Comparison of ENCODE assay signal across 13 mouse cellular contexts in the genomic region with DNA sequence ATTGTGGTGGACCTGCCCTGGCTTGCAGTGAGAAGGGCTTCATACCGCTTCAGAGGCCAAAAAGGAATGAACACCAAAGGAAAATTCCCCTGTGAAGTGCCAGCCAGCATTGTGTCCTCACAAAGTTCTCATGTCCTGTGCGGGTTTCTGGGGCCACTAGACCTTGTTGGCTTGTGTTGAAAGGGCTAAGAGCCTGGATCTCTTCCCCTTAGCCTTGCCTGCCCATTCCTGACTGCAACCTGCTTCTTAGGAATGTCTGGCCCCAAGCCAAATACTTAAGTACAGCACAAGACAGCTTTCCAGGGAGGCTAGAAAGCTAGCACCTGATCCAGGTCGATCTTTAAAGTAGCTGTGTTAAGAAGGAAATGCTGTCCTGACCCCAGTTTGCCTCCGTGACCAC. TPM values are rescaled to one million over a fixed set of nuclear protein-coding genes. Genes with fewer than 3 reads are reported as not detected.
DNase-seq lines count a peak whose midpoint lies in the region; ATAC-seq and TF ChIP-seq lines count a peak whose summit lies in the region.
"Had no signal": no experiment of that assay in that cellular context is flagged by ENCODE, and none has a peak within 500 bp of the region (broad histone marks: within the 10 kb centered on the region; RNA-seq: fewer than 3 reads in every experiment).

No protein-coding gene starts in this region.

- H3K36me3 ChIP-seq in hindbrain, postnatal 0 days (ENCODE audit: insufficient read depth, low read length): peaks cover 83% of the 10 kb centered on the region

- peak overlapping the region; percentile 71 for H3K27ac ChIP-seq in gastrocnemius, adult 2 months
- no peak overlapping the region for H3K27ac ChIP-seq in hindbrain, postnatal 0 days
- H3K27ac ChIP-seq: liver, embryonic 12.5 days; neural tube, embryonic 13.5 days had no signal

- TF ChIP-seq CTCF in gastrocnemius, adult 2 months (IDR thresholded peaks at IDR 0.05): no peak
- TF ChIP-seq CTCF in lung, adult 2 months (IDR thresholded peaks at IDR 0.05; ENCODE audit: insufficient read depth, low read length): no peak
- no peak for TF ChIP-seq CTCF in hindbrain, postnatal 0 days (IDR thresholded peaks at IDR 0.05; ENCODE audit: low read depth)

- H3K4me2 ChIP-seq in hindbrain, postnatal 0 days (ENCODE audit: low read depth, low read length): no peak overlapping the region
- H3K4me2 ChIP-seq: liver, embryonic 12.5 days; midbrain, embryonic 11.5 days; neural tube, embryonic 13.5 days had no signal

- TF ChIP-seq POLR2A in lung, adult 2 months (IDR thresholded peaks at IDR 0.05; ENCODE audit: borderline replicate concordance, extremely low read depth, low read depth, low read length): no peak

- no peak for DNase-seq in gastrocnemius, adult 2 months
- no peak for DNase-seq in gastrocnemius, postnatal 36 days
- DNase-seq in 3134 (ENCODE audit: extremely low read depth, insufficient read length, low spot score): peak; percentile 37
- peak; percentile 44 for DNase-seq in brain, adult 2 months (ENCODE audit: low read depth, low spot score)
- DNase-seq in lung, adult 2 months: peak; percentile 50
- no peak for DNase-seq in embryo, embryonic 9.5 days (ENCODE audit: extremely low spot score)
- no peak for DNase-seq in liver
- DNase-seq in hindbrain, postnatal 0 days (ENCODE audit: low spot score): no peak

- peak overlapping the region; percentile 21; the same call in 1 of the 2 replicates for H3K4me3 ChIP-seq in gastrocnemius, adult 2 months
- no peak overlapping the region for H3K4me3 ChIP-seq in lung, adult 2 months (replicated peaks; ENCODE audit: extremely low read depth, low read depth, low read length)
- no peak overlapping the region for H3K4me3 ChIP-seq in hindbrain, postnatal 0 days (ENCODE audit: low read length)
- H3K4me3 ChIP-seq: liver, embryonic 12.5 days; neural tube, embryonic 13.5 days had no signal

- H3K9me3 ChIP-seq in hindbrain, postnatal 0 days (ENCODE audit: low read length): no peaks in the 10 kb centered on the region
- H3K9me3 ChIP-seq: liver, embryonic 12.5 days; neural tube, embryonic 13.5 days had no signal

- no peaks in the 10 kb centered on the region for H3K27me3 ChIP-seq in hindbrain, postnatal 0 days (ENCODE audit: insufficient read depth, low read length)
- H3K27me3 ChIP-seq: liver, embryonic 12.5 days; neural tube, embryonic 13.5 days had no signal

- no peak overlapping the region for H3K9ac ChIP-seq in hindbrain, postnatal 0 days (replicated peaks; ENCODE audit: low read length)
- H3K9ac ChIP-seq: liver, embryonic 12.5 days; neural tube, embryonic 13.5 days had no signal

- WGBS in lung, adult 2 months: 57% methylated on average over 4 of the region's 4 CpGs
- WGBS in hindbrain, postnatal 0 days: 73% methylated on average over 4 of the region's 4 CpGs

- H3K4me1 ChIP-seq in lung, adult 2 months (ENCODE audit: control insufficient read depth, insufficient read depth, low read length): peaks cover 3% of the 10 kb centered on the region; the same call in 1 of the 2 replicates
- no peaks in the 10 kb centered on the region for H3K4me1 ChIP-seq in hindbrain, postnatal 0 days (ENCODE audit: insufficient read depth, low read length)

- ATAC-seq in hindbrain, postnatal 0 days: no peak
- ATAC-seq: activated CD4-positive, CD25-positive, alpha-beta regulatory T cell, adult 4 months; CD4-positive, CD25-positive, alpha-beta regulatory T cell, adult 4 months; liver, embryonic 12.5 days had no signal

- intact Hi-C loops in gastrocnemius, adult 2 months (cut with DNase I): no loop called here
- intact Hi-C loops in gastrocnemius, postnatal 36 days (cut with DNase I): no loop called here

RNA-seq across cellular contexts. Expression of gene Patz1, which starts 14.1 kb away (rescaled TPM):
- 10 to 100 TPM; 11.9 to 17.2 TPM for total RNA-seq in gastrocnemius, adult 2 months (2021)
- total RNA-seq in gastrocnemius, postnatal 36 days (2021): 10 to 100 TPM in 1 of 2 experiments, 1 to 10 TPM in 1; 8.3 to 19.4 TPM
- 40.3 and 50.9 TPM in 2 replicates for polyA plus RNA-seq in lung, adult 2 months (2012; rRNA removed)
- 89.6 and 97.1 TPM in 2 replicates for total RNA-seq in hindbrain, postnatal 0 days (2014; rRNA removed)
- 38.8 and 40.4 TPM in 2 replicates for polyA plus RNA-seq in hindbrain, postnatal 0 days (2015; fragmentation: Nextera tagmentation; extraction: Ambion mirVana)

RNA-seq across cellular contexts. Expression of gene Pik3ip1, which starts 27.4 kb away (rescaled TPM):
- 10 to 100 TPM; 17.7 to 21.7 TPM for total RNA-seq in gastrocnemius, adult 2 months (2021)
- total RNA-seq in gastrocnemius, postnatal 36 days (2021): 10 to 100 TPM; 21.2 to 25.0 TPM
- polyA plus RNA-seq in lung, adult 2 months (2012; rRNA removed): 23.2 and 38.3 TPM in 2 replicates
- total RNA-seq in hindbrain, postnatal 0 days (2014; rRNA removed): 34.3 and 40.9 TPM in 2 replicates
- 41.6 and 45.4 TPM in 2 replicates for polyA plus RNA-seq in hindbrain, postnatal 0 days (2015; fragmentation: Nextera tagmentation; extraction: Ambion mirVana)

RNA-seq across cellular contexts. Expression of gene Drg1, which starts 36.6 kb away (rescaled TPM):
- 10 to 100 TPM; 44.1 to 45.0 TPM for total RNA-seq in gastrocnemius, adult 2 months (2021)
- 10 to 100 TPM; 36.4 to 45.4 TPM for total RNA-seq in gastrocnemius, postnatal 36 days (2021)
- polyA plus RNA-seq in lung, adult 2 months (2012; rRNA removed): 20.1 and 21.5 TPM in 2 replicates
- 62.3 and 73.1 TPM in 2 replicates for total RNA-seq in hindbrain, postnatal 0 days (2014; rRNA removed)
- polyA plus RNA-seq in hindbrain, postnatal 0 days (2015; fragmentation: Nextera tagmentation; extraction: Ambion mirVana): 176 and 186 TPM in 2 replicates

Comparison
In these comparisons a context has a peak if more than half of its experiments do, and no peak if none do; other contexts are left out.
1. DNase-seq: peak in 3134 (single experiment), brain, adult 2 months (single experiment) and lung, adult 2 months (single experiment); none in gastrocnemius, adult 2 months (single experiment), gastrocnemius, postnatal 36 days (0 of 2), embryo, embryonic 9.5 days (single experiment), liver (single experiment) and hindbrain, postnatal 0 days (single experiment).